Mouse (Mus musculus): ENCODE results near the gene Atp6v1a.

Atp6v1a gene

GRCm38 (mm10) chr16:44139536-44140185, at the start of gene Atp6v1a, which contains the start of gene Naa50:
Gene Atp6v1a, minus strand, starts transcription at chr16:44139705.
Gene Naa50, plus strand, starts transcription at chr16:44139830.
- in situ Hi-C loops (cut with MboI, MseI), result no loop called here

DNA sequence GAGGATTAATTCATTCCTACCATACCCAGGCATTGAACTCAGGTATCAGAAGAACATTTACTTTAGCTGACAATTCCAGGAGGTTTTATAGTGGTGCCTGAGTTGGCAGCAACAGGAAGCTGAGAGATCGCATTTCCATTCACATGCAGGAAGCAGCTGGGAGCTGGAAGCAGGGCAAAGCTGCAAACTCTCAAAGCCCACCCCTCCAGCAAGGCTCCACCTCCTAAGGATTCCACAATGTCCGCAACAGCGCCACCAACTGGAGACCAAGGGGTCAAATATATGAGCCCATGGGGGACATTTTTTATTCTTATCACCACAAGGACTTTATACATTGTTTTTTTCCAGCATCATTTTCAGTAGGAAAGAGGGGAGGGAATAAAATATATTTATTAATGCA, 49.3 kb upstream of the Atp6v1a start:
- in situ Hi-C loops (cut with MboI, MseI), result no loop called here

- in situ Hi-C loops (cut with MboI, MseI), result no loop called here
These were observed 47.7 kb upstream of the Atp6v1a start for GRCm38 (mm10) chr16:44187172-44187571.

DNA sequence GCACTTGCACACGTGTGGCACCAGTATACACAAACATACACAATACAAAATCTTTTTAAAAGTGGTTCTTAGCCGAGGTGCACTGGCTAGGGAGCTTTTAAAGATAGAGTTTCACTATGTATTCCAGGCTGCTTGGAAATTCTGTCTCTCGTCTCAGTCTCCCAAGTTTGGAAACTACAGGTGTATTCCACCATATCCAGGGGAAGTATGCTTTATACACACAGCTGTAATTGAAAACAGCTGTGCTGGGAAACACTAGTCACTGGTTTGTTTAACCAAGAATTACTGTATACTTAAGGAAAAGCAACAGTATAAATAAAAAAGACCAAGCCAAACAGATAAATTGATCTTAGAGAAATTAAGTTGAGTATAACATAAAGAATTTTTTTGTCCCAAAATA, 45.3 kb upstream of the Atp6v1a start:
- in situ Hi-C loops (cut with MboI, MseI), result no loop called here

DNA sequence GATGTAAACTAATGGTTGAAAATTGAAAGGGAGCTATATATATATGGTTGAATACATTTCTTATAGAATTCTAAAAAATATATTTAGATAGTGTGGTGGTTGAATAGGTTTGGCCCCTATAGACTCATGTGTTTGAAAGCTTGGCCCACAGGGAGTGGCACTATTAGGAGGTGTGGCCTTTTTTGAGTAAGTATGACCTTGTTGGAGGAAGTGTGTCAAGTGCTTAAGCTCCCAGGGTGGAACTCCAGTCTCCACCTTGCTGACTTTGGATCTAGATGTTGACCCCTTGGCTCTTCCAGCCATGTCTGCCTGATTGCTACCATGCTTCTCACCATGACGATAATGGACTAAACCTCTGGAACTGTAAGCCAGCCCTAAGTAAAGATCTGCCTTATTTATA, 43.1 kb upstream of the Atp6v1a start:
- in situ Hi-C loops (cut with MboI, MseI), result no loop called here

DNA sequence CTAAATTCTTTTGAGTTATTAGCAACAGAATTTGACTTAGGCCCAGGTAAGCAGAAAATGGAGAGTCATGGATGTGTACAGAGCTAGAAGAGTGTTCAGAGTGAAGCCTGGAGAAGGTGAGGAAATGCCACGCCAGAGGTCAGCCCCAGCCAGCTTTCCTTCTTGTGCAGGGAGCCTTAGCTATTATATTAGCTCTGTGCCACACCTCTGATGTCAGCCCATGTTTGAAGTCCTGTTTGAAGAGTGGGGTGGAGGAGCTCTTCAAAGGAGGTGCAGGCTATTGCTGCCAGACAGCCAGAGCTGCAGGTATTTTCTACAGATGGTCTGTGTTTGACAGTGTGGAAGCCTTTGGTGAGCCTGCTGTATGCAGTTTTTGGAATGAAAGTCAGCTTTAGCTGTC, 39.0 kb upstream of the Atp6v1a start:
- in situ Hi-C loops (cut with MboI, MseI), result no loop called here

- in situ Hi-C loops (cut with MboI, MseI), result no loop called here
These were observed 37.0 kb upstream of the Atp6v1a start for GRCm38 (mm10) chr16:44176511-44176910.

- in situ Hi-C loops (cut with MboI, MseI), result no loop called here
These were observed 35.5 kb upstream of the Atp6v1a start for GRCm38 (mm10) chr16:44175001-44175400.

DNA sequence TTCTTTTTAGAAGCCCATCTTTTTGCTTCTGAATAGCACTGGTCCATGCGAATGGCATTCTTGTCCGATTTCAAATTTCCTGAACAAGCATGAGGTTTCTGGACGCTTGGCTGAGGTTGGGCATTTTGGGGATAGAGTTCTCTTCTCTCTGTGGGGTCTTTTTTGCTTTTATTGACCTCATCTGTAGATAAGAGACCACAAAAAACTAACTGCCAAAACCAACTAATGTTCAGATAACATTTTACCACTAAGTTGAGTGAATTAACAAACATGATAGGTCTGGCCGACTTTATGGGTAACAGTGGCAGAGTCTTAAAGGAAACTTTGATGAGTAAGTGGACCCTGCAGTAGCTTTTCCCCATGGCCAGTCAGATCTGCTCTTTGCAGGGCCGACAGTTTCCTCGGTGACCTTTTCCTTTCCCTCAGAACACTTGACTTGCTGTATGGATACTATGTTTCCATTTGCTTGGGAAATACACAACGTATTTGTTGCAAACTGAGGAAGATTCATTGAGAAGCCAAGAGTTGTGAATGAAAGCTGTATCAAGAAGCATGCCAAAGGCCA, 34.5 kb upstream of the Atp6v1a start:
- in situ Hi-C loops (cut with MboI, MseI), result no loop called here

DNA sequence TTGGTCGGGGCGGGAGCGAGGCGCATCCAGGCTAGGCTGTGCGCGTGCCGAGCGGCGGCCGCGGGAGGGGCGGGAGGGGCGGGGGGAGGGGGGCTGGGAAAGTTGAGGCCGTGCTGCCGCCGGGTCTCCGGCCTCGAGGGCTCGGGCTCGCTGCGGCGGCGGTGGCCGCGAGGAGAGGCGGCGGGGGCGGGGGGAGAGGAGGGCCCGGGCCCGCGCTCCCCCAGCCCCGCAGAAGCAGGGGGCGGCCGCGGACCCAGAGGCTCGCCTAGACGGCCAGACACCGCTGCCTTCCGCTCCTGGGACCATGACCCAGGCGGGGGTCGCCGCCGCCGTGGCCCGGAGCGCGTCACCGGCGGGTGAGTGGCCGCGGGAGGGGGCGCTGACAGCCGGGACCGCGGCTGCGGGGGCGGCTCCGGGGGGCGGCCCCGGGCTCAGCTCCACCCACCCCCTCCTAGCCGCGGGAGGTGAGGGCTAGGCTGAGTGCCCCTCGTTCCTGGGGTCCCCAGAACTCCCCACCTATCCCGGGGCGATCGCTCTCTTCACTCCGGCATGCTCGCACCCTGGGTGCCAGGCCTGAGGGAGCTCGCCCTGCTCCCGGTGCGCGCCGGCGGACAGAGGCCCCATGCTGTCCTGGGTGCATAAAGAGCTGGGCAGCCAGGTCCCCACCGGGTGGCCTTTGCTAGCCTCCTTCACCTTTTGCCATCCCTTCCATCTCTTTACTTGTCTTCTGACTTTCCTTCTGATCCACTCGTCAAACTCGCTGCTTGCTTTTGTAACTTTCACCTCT, 33.8 kb upstream of the Atp6v1a start, which contains the start of gene Usf3:
Gene Usf3, plus strand, starts transcription at position 92 of the 787 bp plus-strand sequence.
- in situ Hi-C loops (cut with MboI, MseI), result no loop called here

DNA sequence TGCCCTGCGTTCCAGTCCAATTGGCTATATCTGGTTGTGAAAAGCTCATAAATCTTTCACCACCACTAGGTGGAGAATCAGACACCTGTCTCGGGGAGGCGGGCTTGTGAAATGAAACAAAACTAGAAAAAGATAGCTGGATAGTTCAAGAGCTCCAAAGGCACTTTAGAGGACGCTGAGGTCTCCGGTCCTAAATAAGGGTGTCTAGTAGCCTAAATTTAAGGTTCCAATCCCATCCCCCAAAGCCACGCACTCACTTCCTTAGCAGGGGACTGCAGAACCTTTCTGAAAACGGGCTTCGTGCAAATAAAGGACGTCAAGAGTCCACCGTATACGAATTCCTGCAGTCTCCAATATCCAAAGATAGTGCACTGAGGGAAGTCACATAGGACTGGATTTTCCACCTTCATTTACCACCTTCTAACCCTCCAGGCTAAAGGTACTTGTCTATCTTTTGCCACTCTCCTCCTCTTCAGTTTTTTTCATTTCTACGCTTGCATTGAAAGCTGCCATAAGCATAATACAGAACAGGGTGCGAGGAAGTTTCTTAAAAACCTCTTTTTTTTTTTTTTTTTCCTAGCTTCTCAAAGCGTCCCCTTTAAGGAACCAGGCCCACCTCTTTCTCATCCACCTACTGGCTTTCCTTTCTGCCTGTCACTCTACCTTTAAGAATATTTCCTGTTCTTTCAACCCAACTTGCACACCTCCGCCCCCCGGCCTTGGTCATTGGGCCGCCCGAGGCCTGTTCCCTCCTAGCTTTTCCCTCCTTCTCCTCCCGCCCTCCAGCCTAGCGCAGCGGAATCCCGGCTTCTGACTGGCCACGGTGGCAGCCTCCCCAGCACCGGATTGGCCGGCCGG, 33.0 kb upstream of the Atp6v1a start:
- in situ Hi-C loops (cut with MboI, MseI), result no loop called here

DNA sequence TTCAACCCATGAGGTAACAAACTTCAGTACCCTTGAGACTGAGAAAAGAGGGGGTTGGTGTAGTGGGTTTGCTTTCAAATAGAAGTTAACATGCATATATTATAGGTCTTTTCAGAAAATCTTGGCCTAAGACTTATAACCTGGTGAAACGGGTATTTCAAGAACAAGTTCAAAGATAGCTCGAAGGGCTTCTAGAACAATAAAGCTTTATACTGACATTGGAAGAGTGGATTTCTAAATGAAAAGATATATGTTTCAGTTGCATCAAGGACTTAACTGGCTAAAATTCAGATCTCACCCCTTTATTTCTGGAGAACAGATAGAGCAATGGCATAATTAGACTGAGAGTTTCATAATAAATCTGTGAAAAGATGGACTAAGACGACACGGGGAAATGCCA, 29.5 kb upstream of the Atp6v1a start:
- in situ Hi-C loops (cut with MboI, MseI), result no loop called here

DNA sequence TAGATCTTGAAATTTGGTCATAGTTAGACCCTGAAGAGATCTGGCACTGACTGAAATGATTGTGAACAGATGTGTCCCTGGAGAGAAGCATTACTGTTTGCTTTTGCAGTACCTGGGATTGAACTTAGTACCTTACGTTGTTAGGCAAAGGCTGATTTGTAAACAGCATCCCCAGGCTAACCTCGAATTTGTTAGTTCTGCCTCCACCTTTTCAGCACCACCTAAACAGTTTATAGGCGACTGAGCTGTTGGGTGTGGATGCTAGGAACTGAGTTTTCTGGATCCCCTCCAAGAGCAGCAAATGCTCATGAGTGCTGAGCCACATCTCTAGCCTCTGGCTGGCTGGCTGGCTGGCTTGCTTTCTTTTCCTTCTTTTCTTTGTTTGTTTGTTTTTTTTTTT, 25.7 kb upstream of the Atp6v1a start:
- in situ Hi-C loops (cut with MboI, MseI), result no loop called here

DNA sequence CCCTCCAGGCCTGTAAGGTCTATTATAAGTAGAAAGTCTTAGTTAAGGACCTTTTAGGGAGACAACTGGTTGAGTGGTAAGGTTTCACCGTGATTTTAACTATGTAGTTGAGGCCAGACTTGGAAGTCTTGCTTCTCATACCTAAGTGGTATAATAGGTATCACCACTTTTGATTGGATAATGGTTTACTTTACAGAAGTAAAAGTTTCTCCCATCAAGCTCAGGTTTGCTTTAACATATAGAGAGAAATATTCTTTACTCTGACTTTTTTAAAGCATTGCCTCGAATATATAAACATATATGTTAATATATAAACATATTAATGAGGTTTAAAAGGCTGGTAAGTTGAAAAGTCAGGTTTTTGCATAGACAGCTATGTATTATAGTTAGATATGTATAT, 24.3 kb upstream of the Atp6v1a start:
- in situ Hi-C loops (cut with MboI, MseI), result no loop called here

DNA sequence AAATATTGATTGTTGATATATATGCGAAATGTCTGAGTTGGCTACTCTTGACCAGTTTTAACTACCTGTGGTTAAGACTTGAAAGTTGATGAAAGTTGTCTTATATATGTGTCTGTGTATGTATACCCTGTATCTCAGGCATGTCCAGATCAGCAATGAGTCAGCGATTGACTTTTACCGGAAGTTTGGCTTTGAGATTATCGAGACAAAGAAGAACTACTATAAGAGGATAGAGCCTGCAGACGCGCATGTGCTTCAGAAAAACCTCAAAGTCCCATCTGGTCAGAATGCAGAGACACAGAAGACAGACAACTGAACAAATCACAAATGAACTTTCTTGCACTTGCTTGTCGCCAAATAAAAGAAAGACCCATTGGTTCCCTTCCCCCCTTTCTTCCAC, 19.8 kb upstream of the Atp6v1a start:
- in situ Hi-C loops (cut with MboI, MseI), result no loop called here

DNA sequence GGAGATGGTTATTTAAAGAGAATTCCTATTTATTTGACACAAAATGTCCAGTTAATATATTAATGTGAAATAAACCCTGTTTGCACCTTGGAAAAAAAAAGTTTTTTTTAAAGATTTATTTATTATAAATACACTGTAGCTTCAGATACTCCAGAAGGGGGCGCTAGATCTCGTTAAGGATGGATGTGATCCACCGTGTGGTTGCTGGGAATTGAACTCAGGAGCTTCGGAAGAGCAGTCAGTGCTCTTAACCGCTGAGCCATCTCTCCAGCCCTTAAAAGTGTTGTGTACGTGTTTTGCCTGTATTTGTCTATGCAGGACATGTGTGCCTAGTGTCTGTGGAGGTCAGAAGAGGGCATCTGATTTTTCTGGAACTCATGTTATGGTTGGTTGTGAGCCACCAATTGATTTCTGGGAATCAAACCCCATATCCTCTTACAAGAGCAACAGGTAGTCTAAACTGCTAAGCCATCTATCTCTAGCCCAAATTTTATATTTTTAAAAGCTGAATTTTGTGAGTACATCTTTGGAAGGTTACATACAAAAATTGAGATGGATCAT, 15.1 kb upstream of the Atp6v1a start:
- in situ Hi-C loops (cut with MboI, MseI), result no loop called here

DNA sequence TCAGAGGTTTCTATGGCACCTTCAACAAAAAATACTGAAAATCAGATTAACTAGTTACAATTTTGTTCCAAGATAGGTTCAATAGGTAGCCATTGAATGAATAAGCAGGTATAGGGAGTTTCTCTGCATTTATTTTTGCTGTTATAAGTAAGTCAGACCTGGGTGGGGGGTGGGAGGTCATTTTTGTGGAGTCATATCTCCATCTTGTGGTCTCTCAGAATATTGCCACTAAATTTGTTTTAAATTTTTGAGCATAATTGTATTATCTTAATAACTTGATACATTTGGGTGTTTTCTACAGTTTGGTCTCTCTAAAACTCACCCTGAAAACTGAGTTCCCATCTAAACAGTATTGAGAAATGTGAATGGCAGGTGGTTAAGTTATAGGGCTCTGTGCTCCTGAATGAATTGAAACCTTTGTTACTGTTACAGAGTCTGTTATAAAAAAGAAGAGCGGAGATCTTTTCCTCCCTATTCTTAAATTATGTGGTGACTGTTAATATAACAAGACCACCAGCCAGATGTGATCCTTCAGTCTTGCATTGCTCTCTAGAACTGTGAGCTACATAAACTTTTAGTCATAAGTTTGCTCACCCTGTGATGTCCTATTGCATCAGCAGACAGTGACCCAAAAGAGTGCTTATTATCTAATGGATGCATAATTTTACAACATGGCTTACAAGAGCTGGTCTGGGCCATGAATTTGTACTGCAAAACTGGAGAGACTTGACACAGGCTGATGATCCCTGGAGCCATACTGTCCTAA, 9.7 kb upstream of the Atp6v1a start:
- in situ Hi-C loops (cut with MboI, MseI), result no loop called here

GRCm38 (mm10) chr16:44141483-44141882, 2.0 kb upstream of the Atp6v1a start:
- in situ Hi-C loops (cut with MboI, MseI), result no loop called here

GRCm38 (mm10) chr16:44140186-44140787, 782 bp upstream of the Atp6v1a start:
- in situ Hi-C loops (cut with MboI, MseI), result no loop called here

- in situ Hi-C loops (cut with MboI, MseI), result no loop called here
These were observed 448 bp downstream of the Atp6v1a start for GRCm38 (mm10) chr16:44138979-44139535.
